Mouse (Mus musculus) stomach, postnatal 0 days (tissue): ENCODE measurements at regions not wholly inside any gene's neighbourhood (a gene's known extent, or its start where the extent isn't known, plus 50 kb on each side); places are given as distances from the start of the nearest gene placed in this dataset.

Experiments used
- ATAC-seq: fragments of 200-750 bp; cut with Nextera tagmentation; 2 replicates; pipeline ENCODE4 v1.8.0; 2017; ENCODE audit not compliant: low FRiP score, low TSS enrichment
- DNase-seq: peaks from one replicate; pipeline ENCODE4 v3.0.0-alpha.2; 2016; ENCODE audit warnings: low spot score
- H3K27ac ChIP-seq: fragments of 300-500 bp; sonication (generic); replicated peaks from 2 replicates; pipeline ENCODE4 v1.5.1; 2014; ENCODE audit warnings: mild to moderate bottlenecking, control low read depth
- H3K27me3 ChIP-seq: fragments of 300-500 bp; sonication (generic); 2 replicates; pipeline ENCODE4 v1.6.1; 2014; ENCODE audit warnings: low read length; ENCODE audit not compliant: control insufficient read depth, insufficient read depth
- H3K36me3 ChIP-seq: fragments of 300-500 bp; sonication (generic); 2 replicates; pipeline ENCODE4 v1.6.1; 2014; ENCODE audit warnings: low read length, mixed read lengths; ENCODE audit not compliant: control insufficient read depth, insufficient read depth
- H3K4me1 ChIP-seq: fragments of 300-500 bp; sonication (generic); replicated peaks from 2 replicates; pipeline ENCODE4 v1.6.1; 2014; ENCODE audit warnings: antibody characterized with exemption; ENCODE audit not compliant: control insufficient read depth, insufficient read depth
- H3K4me2 ChIP-seq: fragments of 300-500 bp; sonication (generic); replicated peaks from 2 replicates; pipeline ENCODE4 v1.6.1; 2014; ENCODE audit warnings: low read depth, mild to moderate bottlenecking, control low read depth, moderate library complexity
- H3K4me3 ChIP-seq: fragments of 300-500 bp; sonication (generic); 2 replicates; pipeline ENCODE4 v1.5.1; 2014; ENCODE audit warnings: low read depth, low read length, control low read depth
- H3K9ac ChIP-seq: fragments of 300-500 bp; sonication (generic); 2 replicates; pipeline ENCODE4 v1.6.1; 2014; ENCODE audit warnings: mild to moderate bottlenecking, low read length, control low read depth, mixed read lengths
- H3K9me3 ChIP-seq: fragments of 300-500 bp; sonication (generic); 2 replicates; pipeline ENCODE4 v1.6.1; 2016; ENCODE audit warnings: low read length; ENCODE audit not compliant: control insufficient read depth
- CTCF ChIP-seq: IDR thresholded peaks from 2 replicates; pipeline ENCODE4 v1.5.1; 2016; ENCODE audit warnings: antibody characterized with exemption, low read depth, mild to moderate bottlenecking, moderate library complexity
- EP300 ChIP-seq: optimal IDR thresholded peaks from 2 replicates; pipeline ENCODE3; 2016; ENCODE audit warnings: antibody characterized with exemption
- WGBS: fragments of 180-500 bp; shearing (Covaris S2); extraction: QIAGEN DNeasy Blood & Tissue Kit; methylation state at CpG from one replicate; pipeline ENCODE4 v1.1.7; 2014; 5-methylcytosine and 5-hydroxymethylcytosine counted together

DNA sequence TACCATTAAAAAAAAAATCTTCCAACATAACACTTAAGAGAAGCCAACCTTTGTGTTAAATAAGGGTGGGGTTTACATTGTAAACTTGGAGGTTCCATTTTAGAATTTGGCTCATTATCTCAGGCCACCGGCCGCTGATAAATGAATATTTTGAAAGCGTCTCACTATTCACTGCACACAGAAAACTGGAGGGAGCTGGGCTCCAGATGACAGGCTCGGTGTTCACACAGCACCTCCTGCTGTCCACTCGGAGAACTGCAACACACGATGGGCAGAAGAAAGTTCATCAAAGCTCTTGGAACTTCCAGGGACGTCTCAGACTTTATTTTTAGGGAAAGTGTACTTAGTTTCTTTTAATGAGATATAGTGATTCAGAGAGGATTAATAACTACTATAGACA is 78.6 kb upstream of the Dnajc24 start:
- H3K9ac ChIP-seq, result no peak overlapping the region

DNA sequence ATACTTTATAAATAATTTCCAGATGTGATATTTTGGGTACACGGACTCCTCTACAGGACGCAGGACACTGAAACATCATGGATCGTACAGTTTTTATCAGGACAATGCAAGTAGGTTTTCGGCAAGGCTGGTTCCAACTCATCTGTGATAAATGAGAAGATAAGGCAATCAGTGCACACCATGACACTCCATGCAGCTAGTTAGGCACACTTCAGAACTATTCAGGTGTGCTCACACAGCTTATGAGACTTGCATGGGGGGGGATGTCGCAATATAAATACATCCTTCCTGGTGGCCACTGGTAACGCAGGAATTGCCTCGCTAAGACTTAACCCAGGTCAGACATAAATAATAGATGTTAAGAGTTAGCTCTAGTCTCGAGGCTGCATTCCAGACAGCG is 77.3 kb upstream of the Dnajc24 start:
- Histone ChIP-seq H3K9me3 (no peaks in the 10 kb centered on the region), H3K4me3 (no peak overlapping the region), H3K27ac (no peak overlapping the region), H3K4me1 (no peaks in the 10 kb centered on the region), H3K4me2 (no peak overlapping the region), H3K27me3 (no peaks in the 10 kb centered on the region), H3K9ac (no peak overlapping the region), H3K36me3 (no peaks in the 10 kb centered on the region)
- no peak for DNase-seq
- WGBS, result 56% methylated on average over 9 of the region's 9 CpGs
- no peak for TF ChIP-seq CTCF
- no peak for TF ChIP-seq EP300
- no peak for ATAC-seq

More for the DNA sequence above, 78.6 kb upstream of the Dnajc24 start:
- Histone ChIP-seq H3K4me2 (no peak overlapping the region), H3K9me3 (no peaks in the 10 kb centered on the region), H3K4me1 (no peaks in the 10 kb centered on the region), H3K27ac (no peak overlapping the region), H3K36me3 (no peaks in the 10 kb centered on the region), H3K27me3 (no peaks in the 10 kb centered on the region), H3K4me3 (no peak overlapping the region)
- no peak for TF ChIP-seq EP300
- TF ChIP-seq CTCF, result peak; percentile 88
- ATAC-seq (no peak), DNase-seq (peak; percentile 70)
- WGBS, result 3% methylated on average over 7 of the region's 7 CpGs

DNA sequence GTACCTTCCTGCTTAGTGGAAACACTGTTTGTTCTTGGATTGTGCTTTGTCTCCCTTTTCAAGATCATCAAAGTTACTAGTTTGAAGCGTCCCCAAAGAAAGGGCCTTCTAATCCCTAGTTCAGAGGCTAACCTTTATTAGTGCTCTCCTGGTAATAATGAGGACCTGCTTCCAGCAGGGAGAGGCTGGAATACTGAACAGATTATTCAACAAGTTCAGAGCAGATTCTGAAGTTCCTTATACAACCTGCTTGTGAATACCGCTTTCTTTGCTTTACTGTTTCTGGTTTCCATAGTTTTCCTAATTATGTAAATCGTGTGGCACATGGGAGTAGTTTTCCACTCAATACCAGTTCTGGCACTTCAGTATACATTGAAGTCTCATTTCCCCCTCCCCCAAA is 75.2 kb upstream of the Dnajc24 start:
- H3K4me3 ChIP-seq, result no peak overlapping the region
- ATAC-seq, result no peak
- H3K4me2 ChIP-seq, result no peak overlapping the region
- H3K9ac ChIP-seq, result no peak overlapping the region
- H3K4me1 ChIP-seq, result no peaks in the 10 kb centered on the region
- H3K9me3 ChIP-seq, result no peaks in the 10 kb centered on the region
- H3K36me3 ChIP-seq, result no peaks in the 10 kb centered on the region
- no peak overlapping the region for H3K27ac ChIP-seq
- TF ChIP-seq CTCF (no peak), EP300 (no peak)
- no peaks in the 10 kb centered on the region for H3K27me3 ChIP-seq
- DNase-seq, result no peak
- WGBS, result 69% methylated on average over 3 of the region's 3 CpGs

DNA sequence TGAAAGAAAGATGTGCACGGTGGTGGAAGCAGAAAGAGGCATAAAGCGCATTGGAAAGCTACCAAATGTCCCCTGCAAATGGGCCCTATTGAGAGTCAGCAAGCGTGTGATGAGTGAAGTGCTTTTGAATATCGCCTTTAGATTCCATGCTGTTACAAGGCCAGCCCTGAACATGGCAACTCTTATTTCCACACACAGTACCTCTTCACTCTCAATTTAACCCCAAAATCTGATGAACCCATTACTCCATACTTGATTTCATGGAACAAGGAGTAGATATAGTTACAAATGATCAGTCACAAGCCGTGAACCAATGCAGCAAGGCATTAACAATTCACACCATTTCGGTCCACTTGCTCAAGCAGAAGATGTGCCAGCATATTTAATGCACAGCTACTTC is 71.1 kb upstream of the Dnajc24 start:
- H3K9me3 ChIP-seq, result no peaks in the 10 kb centered on the region
- no peaks in the 10 kb centered on the region for H3K4me1 ChIP-seq
- WGBS, result 89% methylated on average over 6 of the region's 6 CpGs
- no peak overlapping the region for H3K4me2 ChIP-seq
- no peaks in the 10 kb centered on the region for H3K36me3 ChIP-seq
- no peak for TF ChIP-seq EP300
- no peak for TF ChIP-seq CTCF
- DNase-seq, result no peak
- no peak overlapping the region for H3K9ac ChIP-seq
- no peaks in the 10 kb centered on the region for H3K27me3 ChIP-seq
- ATAC-seq, result no peak
- no peak overlapping the region for H3K27ac ChIP-seq
- no peak overlapping the region for H3K4me3 ChIP-seq

DNA sequence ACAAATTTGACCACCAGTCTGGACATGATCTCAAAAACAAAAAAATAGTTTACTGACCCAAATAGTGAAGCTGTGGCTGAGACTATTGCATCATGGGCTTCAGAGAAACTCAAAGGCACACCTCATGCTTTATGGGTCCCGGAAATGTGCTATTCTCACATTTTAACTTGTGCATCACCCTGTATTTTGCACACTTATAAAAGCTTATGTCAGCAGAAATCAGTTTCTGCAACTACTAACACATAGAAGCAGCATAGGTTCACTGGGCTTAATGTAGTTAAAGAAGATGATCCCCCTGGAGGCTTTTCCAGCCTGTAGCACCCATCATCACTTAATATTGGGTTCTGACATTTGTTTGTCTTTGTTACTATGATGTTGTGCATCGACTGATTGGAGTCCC is 61.0 kb upstream of the Dnajc24 start:
- ATAC-seq (no peak), DNase-seq (no peak)
- Histone ChIP-seq H3K9me3 (no peaks in the 10 kb centered on the region), H3K4me3 (no peak overlapping the region), H3K9ac (no peak overlapping the region), H3K27me3 (no peaks in the 10 kb centered on the region), H3K36me3 (no peaks in the 10 kb centered on the region), H3K27ac (no peak overlapping the region), H3K4me2 (no peak overlapping the region), H3K4me1 (no peaks in the 10 kb centered on the region)
- 82% methylated on average over 2 of the region's 2 CpGs for WGBS
- TF ChIP-seq EP300 (no peak), CTCF (no peak)
